Mouse (Mus musculus) limb, embryonic 12.5 days (tissue): ENCODE measurements at regions not wholly inside any gene's neighbourhood (a gene's known extent, or its start where the extent isn't known, plus 50 kb on each side); places are given as distances from the start of the nearest gene placed in this dataset.

Source experiments
- ATAC-seq: fragments of 200-750 bp; cut with Nextera tagmentation; 2 replicates; pipeline ENCODE4 v1.8.0; 2017; ENCODE audit warnings: low read depth, moderate TSS enrichment; ENCODE audit not compliant: insufficient number of reproducible peaks, insufficient read depth, low FRiP score, low TSS enrichment
- H3K27ac ChIP-seq: fragments of 300-500 bp; sonication (generic); 2 replicates; pipeline ENCODE4 v1.5.1; 2016; ENCODE audit warnings: mild to moderate bottlenecking, moderate library complexity
- H3K27me3 ChIP-seq: fragments of 300-500 bp; sonication (generic); 2 replicates; pipeline ENCODE4 v1.6.1; 2016; ENCODE audit warnings: mild to moderate bottlenecking, moderate library complexity
- H3K36me3 ChIP-seq: fragments of 300-500 bp; sonication (generic); 2 replicates; pipeline ENCODE4 v1.6.1; 2016; ENCODE audit warnings: mild to moderate bottlenecking, moderate library complexity
- H3K4me1 ChIP-seq: fragments of 300-500 bp; sonication (generic); replicated peaks from 2 replicates; pipeline ENCODE4 v1.6.1; 2016
- H3K4me2 ChIP-seq: fragments of 300-500 bp; sonication (generic); 2 replicates; pipeline ENCODE4 v1.6.1; 2016; ENCODE audit warnings: mild to moderate bottlenecking, moderate library complexity
- H3K4me3 ChIP-seq: fragments of 300-500 bp; sonication (generic); replicated peaks from 2 replicates; pipeline ENCODE4 v1.5.1; 2016; ENCODE audit warnings: mild to moderate bottlenecking
- H3K9ac ChIP-seq: fragments of 300-500 bp; sonication (generic); replicated peaks from 2 replicates; pipeline ENCODE4 v1.6.1; 2016; ENCODE audit warnings: mild to moderate bottlenecking, moderate library complexity
- H3K9me3 ChIP-seq: fragments of 300-500 bp; sonication (generic); 2 replicates; pipeline ENCODE4 v1.6.1; 2016; ENCODE audit warnings: mild to moderate bottlenecking, moderate library complexity
- WGBS: fragments of 180-500 bp; shearing (Covaris S2); methylation state at CpG from one replicate; pipeline ENCODE4 v1.1.7; 2016; 5-methylcytosine and 5-hydroxymethylcytosine counted together

DNA sequence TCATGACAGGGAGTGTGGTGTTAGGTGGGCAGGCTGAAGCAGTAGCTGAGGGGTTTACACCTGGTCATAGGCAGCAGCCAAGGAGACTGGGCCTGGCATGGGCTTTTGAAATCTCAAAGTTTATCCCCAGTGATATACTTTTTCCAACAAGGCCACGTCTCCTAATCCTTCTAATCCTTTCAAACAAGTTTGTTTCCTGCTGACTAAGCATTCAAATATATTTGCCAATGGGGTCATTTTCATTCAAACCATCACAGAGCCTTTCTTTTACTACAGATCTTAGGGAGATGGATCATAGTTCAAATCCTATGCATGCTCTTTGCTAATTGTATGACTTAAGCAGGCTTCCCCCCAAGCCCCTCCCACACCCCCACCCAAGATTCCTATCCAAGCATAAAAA is 93.0 kb upstream of the Eef1e1 start:
- no peak for ATAC-seq
- Histone ChIP-seq H3K4me1 (no peaks in the 10 kb centered on the region), H3K9ac (no peak overlapping the region), H3K4me2 (no peak overlapping the region), H3K27me3 (no peaks in the 10 kb centered on the region), H3K9me3 (peaks cover 10% of the 10 kb centered on the region), H3K27ac (no peak overlapping the region), H3K36me3 (no peaks in the 10 kb centered on the region), H3K4me3 (no peak overlapping the region)
- 95% methylated on average over 1 of the region's 1 CpGs for WGBS

DNA sequence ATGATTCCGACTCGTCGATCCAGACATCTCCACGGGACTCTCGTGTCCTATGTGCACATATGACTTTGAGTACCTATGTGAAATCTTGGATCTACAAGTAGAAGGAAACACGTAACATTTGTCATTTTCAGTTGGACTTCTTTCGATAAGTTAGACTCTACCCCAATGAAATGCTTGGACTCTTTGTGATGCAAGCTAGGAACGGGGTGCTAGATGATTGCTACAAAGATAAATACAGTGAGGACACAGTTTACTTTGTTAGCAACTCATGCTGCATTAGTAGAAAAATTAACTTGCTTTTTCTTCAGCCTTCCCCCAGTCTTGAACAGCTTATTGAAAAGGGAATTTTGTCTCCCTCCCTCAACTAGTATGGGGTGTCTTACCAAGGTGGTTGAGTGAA is 81.2 kb upstream of the Eef1e1 start:
- Histone ChIP-seq H3K4me1 (peaks cover 7% of the 10 kb centered on the region; the same call in 1 of the 2 replicates), H3K27ac (no peak overlapping the region), H3K9me3 (no peaks in the 10 kb centered on the region), H3K9ac (no peak overlapping the region), H3K4me3 (no peak overlapping the region), H3K36me3 (no peaks in the 10 kb centered on the region), H3K27me3 (no peaks in the 10 kb centered on the region), H3K4me2 (no peak overlapping the region)
- ATAC-seq: no peak
- 90% methylated on average over 8 of the region's 8 CpGs for WGBS

DNA sequence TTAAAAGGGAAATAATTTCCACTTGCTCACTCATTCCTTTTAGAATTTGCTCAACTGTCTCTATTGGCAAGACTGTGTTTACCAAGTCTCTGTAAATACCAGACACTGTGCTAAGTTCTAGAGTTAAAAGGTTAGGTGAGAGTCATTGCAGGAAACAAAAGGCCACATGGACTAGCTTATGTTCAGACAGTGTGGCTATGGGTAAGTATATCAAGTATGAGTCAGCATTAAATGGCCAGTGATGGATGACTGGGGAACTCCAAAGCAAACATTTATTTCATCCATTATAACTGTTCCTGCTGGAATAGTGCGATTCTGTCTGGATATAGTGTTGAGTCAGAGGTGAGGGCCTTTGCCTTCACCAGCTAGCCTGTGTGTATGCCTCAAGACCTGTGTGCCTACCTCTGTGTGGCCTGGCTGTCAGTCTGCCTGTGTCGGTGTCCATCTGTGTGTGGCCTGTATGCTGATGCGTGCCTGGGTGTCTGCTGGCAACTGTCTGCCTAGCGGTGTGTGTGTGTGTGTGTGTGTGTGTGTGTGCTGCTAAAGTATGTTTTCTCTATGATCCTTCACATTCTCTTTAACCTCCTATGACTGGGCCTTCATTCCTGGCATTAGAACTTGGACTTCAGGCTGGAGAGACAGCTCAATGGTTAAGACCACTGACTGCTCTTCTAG is 77.6 kb upstream of the Eef1e1 start:
- Histone ChIP-seq H3K27ac (no peak overlapping the region), H3K4me3 (no peak overlapping the region), H3K27me3 (no peaks in the 10 kb centered on the region), H3K4me2 (no peak overlapping the region), H3K9me3 (no peaks in the 10 kb centered on the region), H3K36me3 (no peaks in the 10 kb centered on the region), H3K4me1 (peaks cover 7% of the 10 kb centered on the region; the same call in 1 of the 2 replicates), H3K9ac (no peak overlapping the region)
- 83% methylated on average over 4 of the region's 4 CpGs for WGBS
- ATAC-seq: no peak

GRCm38 (mm10) chr13:38735294-38735693 is 76.4 kb upstream of the Eef1e1 start:
- H3K4me1 ChIP-seq: peaks cover 3% of the 10 kb centered on the region; the same call in 1 of the 2 replicates
- H3K27me3 ChIP-seq: no peaks in the 10 kb centered on the region
- no peak overlapping the region for H3K4me2 ChIP-seq
- no peaks in the 10 kb centered on the region for H3K36me3 ChIP-seq
- WGBS: 88% methylated on average over 6 of the region's 6 CpGs
- no peak for ATAC-seq
- no peak overlapping the region for H3K27ac ChIP-seq
- H3K9ac ChIP-seq: no peak overlapping the region
- no peak overlapping the region for H3K4me3 ChIP-seq
- H3K9me3 ChIP-seq: no peaks in the 10 kb centered on the region

- WGBS: 86% methylated on average over 4 of the region's 4 CpGs
- H3K27ac ChIP-seq: no peak overlapping the region
- H3K4me1 ChIP-seq: no peaks in the 10 kb centered on the region
- no peak for ATAC-seq
- no peak overlapping the region for H3K4me3 ChIP-seq
- H3K36me3 ChIP-seq: no peaks in the 10 kb centered on the region
- no peaks in the 10 kb centered on the region for H3K27me3 ChIP-seq
- H3K9me3 ChIP-seq: no peaks in the 10 kb centered on the region
- H3K4me2 ChIP-seq: no peak overlapping the region
- H3K9ac ChIP-seq: no peak overlapping the region
Measured at GRCm38 (mm10) chr13:38733246-38733645, 74.4 kb upstream of the Eef1e1 start.

GRCm38 (mm10) chr13:38725452-38725851 is 66.6 kb upstream of the Eef1e1 start:
- no peaks in the 10 kb centered on the region for H3K36me3 ChIP-seq
- no peak overlapping the region for H3K4me3 ChIP-seq
- H3K27ac ChIP-seq: no peak overlapping the region
- ATAC-seq: no peak
- H3K4me2 ChIP-seq: no peak overlapping the region
- WGBS: 88% methylated on average over 4 of the region's 4 CpGs
- no peaks in the 10 kb centered on the region for H3K9me3 ChIP-seq
- H3K27me3 ChIP-seq: no peaks in the 10 kb centered on the region
- H3K9ac ChIP-seq: no peak overlapping the region
- H3K4me1 ChIP-seq: no peaks in the 10 kb centered on the region

GRCm38 (mm10) chr13:38721166-38721565 is 62.3 kb upstream of the Eef1e1 start:
- Histone ChIP-seq H3K9ac (no peak overlapping the region), H3K4me1 (no peaks in the 10 kb centered on the region), H3K27me3 (no peaks in the 10 kb centered on the region), H3K4me2 (no peak overlapping the region), H3K4me3 (no peak overlapping the region), H3K36me3 (no peaks in the 10 kb centered on the region), H3K9me3 (no peaks in the 10 kb centered on the region), H3K27ac (no peak overlapping the region)
- ATAC-seq: no peak
- 90% methylated on average over 3 of the region's 3 CpGs for WGBS

GRCm38 (mm10) chr13:38714838-38715237 is 56.0 kb upstream of the Eef1e1 start:
- 89% methylated on average over 5 of the region's 5 CpGs for WGBS
- ATAC-seq: no peak
- H3K27me3 ChIP-seq: no peaks in the 10 kb centered on the region
- H3K9ac ChIP-seq: no peak overlapping the region
- no peaks in the 10 kb centered on the region for H3K4me1 ChIP-seq
- no peaks in the 10 kb centered on the region for H3K36me3 ChIP-seq
- no peak overlapping the region for H3K27ac ChIP-seq
- no peaks in the 10 kb centered on the region for H3K9me3 ChIP-seq
- no peak overlapping the region for H3K4me3 ChIP-seq
- no peak overlapping the region for H3K4me2 ChIP-seq
